ENCODE assay signal across 8 mouse cellular contexts in genomic region chr19:5117494-5118383, GRCm38 (mm10). TPM values are rescaled to one million over a fixed set of nuclear protein-coding genes. Genes with fewer than 3 reads are reported as not detected.
A peak's percentile ranks its signal among the peaks of the same experiment; 100 is the strongest.
DNase-seq lines count a peak whose midpoint lies in the region; ATAC-seq and TF ChIP-seq lines count a peak whose summit lies in the region.

No protein-coding gene starts in this region.

- DNase-seq in ES-E14 (ENCODE audit: low read depth, low spot score) = peak; percentile 80
- DNase-seq in cerebellum, adult 11-12 months = peak; percentile 91
- DNase-seq in heart, postnatal 36 days = peak; percentile 88 to 91
- DNase-seq in layer of hippocampus, adult 2 months (ENCODE audit: low spot score in 2 of 2) = peak; percentile 86 to 93
- peak; percentile 87 for DNase-seq in ovary, adult 18-20 months (ENCODE audit: low spot score)
- DNase-seq in thymus, adult 2 months = peak; percentile 84

- peaks cover under 1% of the 10 kb centered on the region; the same call in 1 of the 2 replicates for H3K36me3 ChIP-seq in ES-E14 (ENCODE audit: control insufficient read depth, insufficient read depth, low read length, poor library complexity, severe bottlenecking)
- peaks cover 6% of the 10 kb centered on the region for H3K36me3 ChIP-seq in forebrain, embryonic 15.5 days
- H3K36me3 ChIP-seq in lung, embryonic 15.5 days = no peaks in the 10 kb centered on the region; the same call in 1 of the 2 replicates
- H3K36me3 ChIP-seq in thymus, adult 2 months (ENCODE audit: control insufficient read depth, insufficient read depth, low read length) = no peaks in the 10 kb centered on the region

- TF ChIP-seq CTCF in layer of hippocampus, adult 2 months (conservative IDR thresholded peaks at IDR 0.05) = peak; percentile 97
- TF ChIP-seq CTCF in thymus, adult 2 months (IDR thresholded peaks at IDR 0.05; ENCODE audit: borderline replicate concordance, control insufficient read depth, extremely low read depth, insufficient read depth, low read length, poor library complexity) = peak; percentile 86

- no peaks in the 10 kb centered on the region; a peak in 1 of 4 replicates for H3K4me1 ChIP-seq in ES-E14 (ENCODE audit: control insufficient read depth in 2 of 2, insufficient read depth in 2 of 2, low read length in 2 of 2, poor library complexity in 1 of 2)
- peaks cover 20% of the 10 kb centered on the region for H3K4me1 ChIP-seq in forebrain, embryonic 15.5 days
- H3K4me1 ChIP-seq in lung, embryonic 15.5 days = peaks cover 14% of the 10 kb centered on the region
- H3K4me1 ChIP-seq in thymus, adult 2 months (replicated peaks; ENCODE audit: control insufficient read depth, insufficient read depth, low read length) = peaks cover 14% of the 10 kb centered on the region

- no peaks in the 10 kb centered on the region for H3K27me3 ChIP-seq in forebrain, embryonic 15.5 days
- H3K27me3 ChIP-seq in lung, embryonic 15.5 days = no peaks in the 10 kb centered on the region
- H3K27me3 ChIP-seq in thymus, adult 2 months (ENCODE audit: control insufficient read depth, insufficient read depth, low read length) = peaks cover 5% of the 10 kb centered on the region; the same call in 1 of the 2 replicates

- in situ Hi-C loops in ES-E14 (cut with MboI; ENCODE audit: low sequenced_read_pairs in 2 of 2, unreplicated experiment in 2 of 2) = no loop called here

- H3K9me3 ChIP-seq in ES-E14 (ENCODE audit: control insufficient read depth, insufficient read depth, low read depth, low read length) = no peaks in the 10 kb centered on the region
- H3K9me3 ChIP-seq in forebrain, embryonic 15.5 days = no peaks in the 10 kb centered on the region
- H3K9me3 ChIP-seq in lung, embryonic 15.5 days = no peaks in the 10 kb centered on the region

- peak overlapping the region; percentile 73 for H3K4me2 ChIP-seq in forebrain, embryonic 15.5 days (replicated peaks)
- peak overlapping the region; percentile 83 for H3K4me2 ChIP-seq in lung, embryonic 15.5 days

- peak; percentile 36; the same call in 1 of the 2 replicates for TF ChIP-seq POLR2A in thymus, adult 2 months (IDR thresholded peaks at IDR 0.05; ENCODE audit: control insufficient read depth, extremely low read depth, insufficient read depth, low read length, poor library complexity)

- H3K9ac ChIP-seq in ES-E14 (ENCODE audit: insufficient read depth, low read depth, low read length, poor library complexity, severe bottlenecking) = peak overlapping the region; percentile 83
- peak overlapping the region; percentile 92 for H3K9ac ChIP-seq in forebrain, embryonic 15.5 days (replicated peaks)
- H3K9ac ChIP-seq in lung, embryonic 15.5 days = peak overlapping the region; percentile 79

- ATAC-seq in forebrain, embryonic 15.5 days (replicated peaks) = peak; percentile 91
- peak; percentile 90 for ATAC-seq in lung, embryonic 15.5 days (ENCODE audit: borderline replicate concordance, extremely low read depth, low FRiP score, low TSS enrichment)

- intact Hi-C loops in heart, postnatal 36 days (cut with DNase I) = loop anchor here (1.0 kb wide), 2 partner anchors 10 to 22 kb away; partner anchors contain the start of gene Rab1b

- H3K4me3 ChIP-seq in ES-E14 (ENCODE audit: insufficient read depth in 1 of 2, low read depth in 1 of 2, low read length in 2 of 2, poor library complexity in 1 of 2, severe bottlenecking in 1 of 2) = peak overlapping the region; percentile 96 to 99
- H3K4me3 ChIP-seq in forebrain, embryonic 15.5 days = peak overlapping the region; percentile 99
- H3K4me3 ChIP-seq in layer of hippocampus, adult 2 months = peak overlapping the region; percentile 71
- H3K4me3 ChIP-seq in lung, embryonic 15.5 days = peak overlapping the region; percentile 88
- H3K4me3 ChIP-seq in thymus, adult 2 months (ENCODE audit: control insufficient read depth, insufficient read depth, low read length) = peak overlapping the region; percentile 90

- under 1% methylated on average over 83 of the region's 83 CpGs for WGBS in forebrain, embryonic 15.5 days
- under 1% methylated on average over 83 of the region's 83 CpGs for WGBS in lung, embryonic 15.5 days
- WGBS in thymus, adult 2 months = under 1% methylated on average over 83 of the region's 83 CpGs

- H3K27ac ChIP-seq in ES-E14 (ENCODE audit: insufficient read depth, low read depth, low read length, poor library complexity, severe bottlenecking) = peak overlapping the region; percentile 64; the same call in 1 of the 2 replicates
- H3K27ac ChIP-seq in forebrain, embryonic 15.5 days (replicated peaks) = peak overlapping the region; percentile 91
- H3K27ac ChIP-seq in layer of hippocampus, adult 2 months = peak overlapping the region; percentile 95
- H3K27ac ChIP-seq in lung, embryonic 15.5 days = peak overlapping the region; percentile 92
- no peak overlapping the region for H3K27ac ChIP-seq in thymus, adult 2 months (ENCODE audit: control insufficient read depth, insufficient read depth, low read length)

TF ChIP-seq in ES-E14, 5 proteins besides CTCF, POLR2A, EP300 and RAD21:
- TF ChIP-seq CHD2 (IDR thresholded peaks at IDR 0.05; ENCODE audit: low read depth, low read length) (no peak), MAFK (IDR thresholded peaks at IDR 0.05; ENCODE audit: insufficient read depth, low read depth, low read length) (0 out of 2 replicates have a peak, but pooled peaks have one; percentile 29), HCFC1 (IDR thresholded peaks at IDR 0.05; ENCODE audit: borderline replicate concordance, insufficient read depth, low read length) (peak; percentile 41; the same call in 1 of the 2 replicates), ZC3H11A (IDR thresholded peaks at IDR 0.05; ENCODE audit: borderline replicate concordance, low read depth, low read length) (no peak), ZNF384 (IDR thresholded peaks at IDR 0.05; ENCODE audit: low read depth, low read length) (no peak)
TF ChIP-seq in ES-E14: peak in this region for 2.

RNA-seq across cellular contexts. Expression of gene Klc2, which starts 0.6 kb away (rescaled TPM):
- total RNA-seq in ES-E14 (2012; rRNA removed) = 14.7 and 22.9 TPM in 2 replicates
- 47.0 and 50.9 TPM in 2 replicates for polyA plus RNA-seq in forebrain, embryonic 15.5 days (2015; fragmentation: Nextera tagmentation; extraction: Ambion mirVana)
- 10 to 100 TPM; 47.3 to 49.7 TPM for total RNA-seq in heart, postnatal 36 days (2021)
- 100 to 1,000 TPM; 223 to 231 TPM for total RNA-seq in layer of hippocampus, adult 2 months (2021)
- 16.2 and 19.4 TPM in 2 replicates for polyA plus RNA-seq in lung, embryonic 15.5 days (2015; fragmentation: Nextera tagmentation; extraction: Ambion mirVana)
- polyA plus RNA-seq in thymus, adult 2 months (2012; rRNA removed) = 48.0 and 54.9 TPM in 2 replicates

RNA-seq across cellular contexts. Expression of gene Rab1b, which starts 10.9 kb away (rescaled TPM):
- 78.5 and 96.9 TPM in 2 replicates for total RNA-seq in ES-E14 (2012; rRNA removed)
- 243 and 248 TPM in 2 replicates for polyA plus RNA-seq in forebrain, embryonic 15.5 days (2015; fragmentation: Nextera tagmentation; extraction: Ambion mirVana)
- 100 to 1,000 TPM; 176 to 201 TPM for total RNA-seq in heart, postnatal 36 days (2021)
- total RNA-seq in layer of hippocampus, adult 2 months (2021) = 100 to 1,000 TPM; 156 to 169 TPM
- 288 and 294 TPM in 2 replicates for polyA plus RNA-seq in lung, embryonic 15.5 days (2015; fragmentation: Nextera tagmentation; extraction: Ambion mirVana)
- polyA plus RNA-seq in thymus, adult 2 months (2012; rRNA removed) = 296 and 317 TPM in 2 replicates

RNA-seq across cellular contexts. Expression of gene Cnih2, which starts 19.4 kb away (rescaled TPM):
- total RNA-seq in ES-E14 (2012; rRNA removed) = 2.5 and 3.7 TPM in 2 replicates
- polyA plus RNA-seq in forebrain, embryonic 15.5 days (2015; fragmentation: Nextera tagmentation; extraction: Ambion mirVana) = 324 and 348 TPM in 2 replicates
- under 1 TPM; 0.30 to 0.31 TPM for total RNA-seq in heart, postnatal 36 days (2021)
- 100 to 1,000 TPM; 614 to 642 TPM for total RNA-seq in layer of hippocampus, adult 2 months (2021)
- 8.6 and 9.0 TPM in 2 replicates for polyA plus RNA-seq in lung, embryonic 15.5 days (2015; fragmentation: Nextera tagmentation; extraction: Ambion mirVana)
- 3.7 and 4.9 TPM in 2 replicates for polyA plus RNA-seq in thymus, adult 2 months (2012; rRNA removed)

RNA-seq across cellular contexts. Expression of gene Yif1a, which starts 29.4 kb away (rescaled TPM):
- total RNA-seq in ES-E14 (2012; rRNA removed) = 84.4 and 110 TPM in 2 replicates
- polyA plus RNA-seq in forebrain, embryonic 15.5 days (2015; fragmentation: Nextera tagmentation; extraction: Ambion mirVana) = 53.0 and 54.3 TPM in 2 replicates
- total RNA-seq in heart, postnatal 36 days (2021) = 100 to 1,000 TPM in 1 of 2 experiments, 10 to 100 TPM in 1; 89.0 to 102 TPM
- 10 to 100 TPM; 23.3 to 23.5 TPM for total RNA-seq in layer of hippocampus, adult 2 months (2021)
- 94.5 and 96.8 TPM in 2 replicates for polyA plus RNA-seq in lung, embryonic 15.5 days (2015; fragmentation: Nextera tagmentation; extraction: Ambion mirVana)
- polyA plus RNA-seq in thymus, adult 2 months (2012; rRNA removed) = 121 and 137 TPM in 2 replicates

RNA-seq across cellular contexts. Expression of gene Tmem151a, which starts 32.4 kb away (rescaled TPM):
- 0.89 and 2.3 TPM in 2 replicates for total RNA-seq in ES-E14 (2012; rRNA removed)
- polyA plus RNA-seq in forebrain, embryonic 15.5 days (2015; fragmentation: Nextera tagmentation; extraction: Ambion mirVana) = 7.9 and 8.3 TPM in 2 replicates
- total RNA-seq in heart, postnatal 36 days (2021) = 1 to 10 TPM; 1.7 to 2.8 TPM
- 100 to 1,000 TPM; 112 to 114 TPM for total RNA-seq in layer of hippocampus, adult 2 months (2021)
- 3.4 and 4.6 TPM in 2 replicates for polyA plus RNA-seq in lung, embryonic 15.5 days (2015; fragmentation: Nextera tagmentation; extraction: Ambion mirVana)
- 1.7 and 3.5 TPM in 2 replicates for polyA plus RNA-seq in thymus, adult 2 months (2012; rRNA removed)

Comparison
In these comparisons a context has a peak if more than half of its experiments do, and no peak if none do; other contexts are left out.
1. RNA of gene Cnih2, which starts 19.4 kb away (total RNA-seq): 614 to 642 TPM in layer of hippocampus, adult 2 months; 2.5 to 3.7 TPM in ES-E14 and 0.30 to 0.31 TPM in heart, postnatal 36 days; every median in the first group is over 100 times any median in the second.
2. Peak in every context shown above with its lines, with median percentiles within 50 percentile points of each other: DNase-seq, H3K4me3 ChIP-seq and H3K9ac ChIP-seq.